Mouse (Mus musculus): Measurements from ENCODE around the gene Cd46.

Cd46 gene

GRCm38 (mm10) chr1:195092220-195092720, at the start of gene Cd46:
Cd46 (minus strand) TSS chr1:195092249.
- peak; percentile 98 for DNase-seq

- DNase-seq, result no peak
Measured at GRCm38 (mm10) chr1:195132070-195132469, 40.0 kb upstream of the Cd46 start.

- DNase-seq, result no peak
Measured at GRCm38 (mm10) chr1:195131675-195132015, 39.6 kb upstream of the Cd46 start.

- DNase-seq, result peak; percentile 99
Measured at GRCm38 (mm10) chr1:195130953-195131674, 39.1 kb upstream of the Cd46 start, which contains the start of gene Cr1l. Cr1l (minus strand) TSS chr1:195131586.

GRCm38 (mm10) chr1:195130479-195130878, 38.4 kb upstream of the Cd46 start:
- DNase-seq, result no peak

GRCm38 (mm10) chr1:195129867-195130266, 37.8 kb upstream of the Cd46 start:
- DNase-seq, result no peak

GRCm38 (mm10) chr1:195114414-195114813, 22.4 kb upstream of the Cd46 start:
- no peak for DNase-seq

- no peak for DNase-seq
Measured at GRCm38 (mm10) chr1:195113621-195114020, 21.6 kb upstream of the Cd46 start.

- DNase-seq, result no peak
Measured at GRCm38 (mm10) chr1:195100693-195101092, 8.6 kb upstream of the Cd46 start.

- DNase-seq, result no peak
Measured at GRCm38 (mm10) chr1:195098004-195098403, 6.0 kb upstream of the Cd46 start.

- DNase-seq, result no peak
Measured at GRCm38 (mm10) chr1:195091699-195092219, 290 bp downstream of the Cd46 start.

- no peak for DNase-seq
Measured at GRCm38 (mm10) chr1:195082142-195082541, 9.9 kb downstream of the Cd46 start.

- DNase-seq, result no peak
Measured at GRCm38 (mm10) chr1:195040437-195040836, 51.6 kb downstream of the Cd46 start.

- no peak for DNase-seq
Measured at GRCm38 (mm10) chr1:195038386-195038785, 53.7 kb downstream of the Cd46 start.

- DNase-seq, result peak; percentile 74
Measured at GRCm38 (mm10) chr1:195037985-195038384, 54.1 kb downstream of the Cd46 start.

- DNase-seq, result no peak
Measured at GRCm38 (mm10) chr1:195037483-195037882, 54.6 kb downstream of the Cd46 start.

- DNase-seq, result peak; percentile 98
Measured at GRCm38 (mm10) chr1:195033941-195034340, 58.1 kb downstream of the Cd46 start.

- no peak for DNase-seq
Measured at GRCm38 (mm10) chr1:195032738-195033137, 59.3 kb downstream of the Cd46 start.

- DNase-seq, result peak; percentile 34
Measured at GRCm38 (mm10) chr1:195031786-195032185, 60.3 kb downstream of the Cd46 start.

- peak; percentile 36 for DNase-seq
Measured at GRCm38 (mm10) chr1:195027507-195027906, 64.5 kb downstream of the Cd46 start.

- peak; percentile 74 for DNase-seq
Measured at GRCm38 (mm10) chr1:195023848-195024247, 68.2 kb downstream of the Cd46 start.

GRCm38 (mm10) chr1:195021831-195022230, 70.2 kb downstream of the Cd46 start:
- DNase-seq, result peak; percentile 41

GRCm38 (mm10) chr1:195019062-195019600, 72.9 kb downstream of the Cd46 start:
- DNase-seq, result peak; percentile 93
